Mouse (Mus musculus) MEL (cell line): Measurements from ENCODE around the gene F830045P16Rik.

Experiments
- CHD2 ChIP-seq: IDR thresholded peaks from 2 replicates; pipeline ENCODE4 v1.6.1; 2011; ENCODE audit warnings: low read length, improper control_type of control experiment
- CTCF ChIP-seq, 3 experiments: IDR thresholded peaks in 2 of 3; conservative IDR thresholded peaks in 1 of 3; 2 replicates each; pipeline ENCODE4 v1.5.1; 2011 to 2012; ENCODE audit warnings: low read length in 3 of 3, low read depth in 2 of 3, mild to moderate bottlenecking in 2 of 3, improper control_type of control experiment in 1 of 3, inconsistent platforms in 1 of 3, mixed read lengths in 1 of 3, moderate library complexity in 1 of 3; ENCODE audit not compliant: control insufficient read depth in 1 of 3, insufficient read depth in 1 of 3, poor library complexity in 1 of 3, severe bottlenecking in 1 of 3
- EP300 ChIP-seq, 2 experiments: IDR thresholded peaks; 2 replicates each; pipeline ENCODE4 v1.6.1; 2011; ENCODE audit warnings: improper control_type of control experiment in 2 of 2, low read length in 2 of 2, low read depth in 1 of 2, mild to moderate bottlenecking in 1 of 2
- GATA1 ChIP-seq: IDR thresholded peaks from 2 replicates; pipeline ENCODE4 v1.6.1; 2011; ENCODE audit warnings: low read depth, low read length, improper control_type of control experiment
- MAX ChIP-seq: IDR thresholded peaks from 2 replicates; pipeline ENCODE4 v1.6.1; 2011; ENCODE audit warnings: low read length, improper control_type of control experiment
- MXI1 ChIP-seq: IDR thresholded peaks from 2 replicates; pipeline ENCODE4 v1.6.1; 2011; ENCODE audit warnings: mild to moderate bottlenecking, low read depth, low read length, improper control_type of control experiment
- MYC ChIP-seq: IDR thresholded peaks from 2 replicates; pipeline ENCODE4 v1.6.1; 2011; ENCODE audit warnings: low read depth, mild to moderate bottlenecking, low read length, improper control_type of control experiment, moderate library complexity
- POLR2A ChIP-seq, 2 experiments: IDR thresholded peaks; 2 replicates each; pipeline ENCODE4 v1.6.1; 2011 to 2012; ENCODE audit warnings: low read length in 2 of 2, mild to moderate bottlenecking in 2 of 2, control low read depth in 1 of 2, improper control_type of control experiment in 1 of 2, low read depth in 1 of 2, moderate library complexity in 1 of 2; ENCODE audit not compliant: control insufficient read depth in 1 of 2, insufficient read depth in 1 of 2, poor library complexity in 1 of 2
- TCF12 ChIP-seq: IDR thresholded peaks from 2 replicates; pipeline ENCODE4 v1.6.1; 2014; ENCODE audit warnings: low read depth, mild to moderate bottlenecking, inconsistent platforms, low read length, improper control_type of control experiment, moderate library complexity
- ZC3H11A ChIP-seq: IDR thresholded peaks from 2 replicates; pipeline ENCODE4 v1.6.1; 2012; ENCODE audit warnings: low read depth, mild to moderate bottlenecking, inconsistent platforms, low read length, improper control_type of control experiment
- ZKSCAN1 ChIP-seq: IDR thresholded peaks from 2 replicates; pipeline ENCODE4 v1.6.1; 2012; ENCODE audit warnings: low read depth, mild to moderate bottlenecking, inconsistent platforms, low read length, improper control_type of control experiment, moderate library complexity
- ZNF384 ChIP-seq: IDR thresholded peaks from 2 replicates; pipeline ENCODE4 v1.6.1; 2012; ENCODE audit warnings: low read depth, mild to moderate bottlenecking, inconsistent platforms, low read length, improper control_type of control experiment

DNA sequence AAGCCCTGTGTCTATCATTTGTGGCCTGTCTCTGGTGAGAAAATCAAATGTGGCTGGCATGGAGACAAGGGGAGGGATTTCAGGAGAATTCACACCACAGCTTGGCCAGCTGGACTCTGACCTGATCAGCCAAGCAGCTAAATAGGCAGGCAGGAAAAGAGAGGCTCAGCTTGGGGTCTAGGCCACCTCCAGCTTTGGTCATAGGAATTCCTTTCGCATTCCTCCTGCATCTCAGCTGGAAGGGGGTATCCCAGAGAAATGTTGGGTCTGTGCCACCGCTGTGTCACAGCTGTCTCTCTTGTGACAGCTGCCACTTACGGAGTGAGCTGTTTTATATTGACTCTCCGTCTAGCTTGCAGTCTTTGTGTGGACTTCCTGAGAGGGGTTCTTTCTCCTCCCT lies 8.0 kb upstream of the F830045P16Rik start:
- TF ChIP-seq POLR2A (IDR thresholded peaks at IDR 0.05; ENCODE audit: control insufficient read depth in 1 of 2, insufficient read depth in 1 of 2, low read depth in 1 of 2, low read length in 2 of 2, poor library complexity in 1 of 2) (no peak), TCF12 (no peak), GATA1 (no peak), CTCF (IDR thresholded peaks at IDR 0.05 in 2 of 3, conservative IDR thresholded peaks at IDR 0.05 in 1 of 3; ENCODE audit: control insufficient read depth in 1 of 3, insufficient read depth in 1 of 3, low read depth in 2 of 3, low read length in 3 of 3, poor library complexity in 1 of 3, severe bottlenecking in 1 of 3) (no peak), CHD2 (no peak), MAX (no peak), EP300 (IDR thresholded peaks at IDR 0.05; ENCODE audit: low read depth in 1 of 2, low read length in 2 of 2) (no peak), ZNF384 (no peak), ZKSCAN1 (no peak), ZC3H11A (no peak), MYC (no peak), MXI1 (no peak)
